Mouse (Mus musculus) cortical plate, adult 2 months (tissue): ENCODE data around the gene Cmtm8.

ENCODE experiments used
- CTCF ChIP-seq: fragments of 200-500 bp; IDR thresholded peaks from 2 replicates; pipeline ENCODE4 v1.5.1; 2011; ENCODE audit warnings: mild to moderate bottlenecking, control low read depth, low read length; ENCODE audit not compliant: insufficient read depth; ENCODE audit errors: extremely low read depth
- POLR2A ChIP-seq: fragments of 200-500 bp; IDR thresholded peaks from 2 replicates; pipeline ENCODE4 v1.6.1; 2011; ENCODE audit warnings: mild to moderate bottlenecking, low read length, control low read depth; ENCODE audit not compliant: insufficient read depth; ENCODE audit errors: extremely low read depth

GRCm38 (mm10) chr9:114759886-114760285 is 84.1 kb downstream of the Cmtm8 start:
- TF ChIP-seq POLR2A (no peak), CTCF (no peak)
